Mouse (Mus musculus) neural tube, embryonic 14.5 days (tissue): Measurements from ENCODE around the gene Mblac2. TPM values are rescaled to one million over a fixed set of nuclear protein-coding genes. Genes with fewer than 3 reads are reported as not detected.
A peak's percentile ranks its signal among the peaks of the same experiment; 100 is the strongest.

Source experiments
- ATAC-seq: fragments of 200-750 bp; cut with Nextera tagmentation; 2 replicates; pipeline ENCODE4 v1.8.0; 2017; ENCODE audit warnings: low read depth, mild to moderate bottlenecking, moderate TSS enrichment, moderate library complexity
- H3K27ac ChIP-seq: fragments of 300-500 bp; sonication (generic); 2 replicates; pipeline ENCODE4 v1.5.1; 2014; ENCODE audit warnings: low read depth, mild to moderate bottlenecking, control low read depth, low read length, moderate library complexity, mixed read lengths
- H3K27me3 ChIP-seq: fragments of 300-500 bp; sonication (generic); 2 replicates; pipeline ENCODE4 v1.6.1; 2014; ENCODE audit warnings: low read length; ENCODE audit not compliant: control insufficient read depth, insufficient read depth
- H3K36me3 ChIP-seq: fragments of 300-500 bp; sonication (generic); 2 replicates; pipeline ENCODE4 v1.6.1; 2014; ENCODE audit warnings: low read length, mixed read lengths; ENCODE audit not compliant: control insufficient read depth, insufficient read depth
- H3K4me1 ChIP-seq: fragments of 300-500 bp; sonication (generic); 2 replicates; pipeline ENCODE4 v1.6.1; 2014; ENCODE audit warnings: low read length; ENCODE audit not compliant: control insufficient read depth, insufficient read depth
- H3K4me2 ChIP-seq: fragments of 300-500 bp; sonication (generic); 2 replicates; pipeline ENCODE4 v1.6.1; 2014; ENCODE audit warnings: mild to moderate bottlenecking, low read depth, low read length, control low read depth
- H3K4me3 ChIP-seq: fragments of 300-500 bp; sonication (generic); 2 replicates; pipeline ENCODE4 v1.5.1; 2014; ENCODE audit warnings: low read depth, low read length, control low read depth, mixed read lengths
- H3K9ac ChIP-seq: fragments of 300-500 bp; sonication (generic); replicated peaks from 2 replicates; pipeline ENCODE4 v1.6.1; 2014; ENCODE audit warnings: low read depth, mild to moderate bottlenecking, control low read depth, low read length, mixed read lengths
- H3K9me3 ChIP-seq: fragments of 300-500 bp; sonication (generic); 2 replicates; pipeline ENCODE4 v1.6.1; 2016; ENCODE audit warnings: low read length; ENCODE audit not compliant: control insufficient read depth
- WGBS: fragments of 180-500 bp; shearing (Covaris S2); extraction: QIAGEN DNeasy Blood & Tissue Kit; methylation state at CpG from one replicate; pipeline ENCODE4 v1.1.7; 2014; 5-methylcytosine and 5-hydroxymethylcytosine counted together
- polyA plus RNA-seq: library from polyadenylated mRNA; unstranded; fragments of >200 nt; fragmentation: Nextera tagmentation; extraction: Ambion mirVana; gene quantifications from 2 replicates; pipeline ENCODE4 v1.2.1, GENCODE M21; 2014

The Mblac2 gene
- polyA plus RNA-seq, 1 experiment from 2014 or later: 58.0 TPM

GRCm38 (mm10) chr13:81783405-81784342, 72.5 kb downstream of the Mblac2 start:
- Histone ChIP-seq H3K27ac (peak overlapping the region; percentile 99), H3K4me3 (peak overlapping the region; percentile 66), H3K9ac (peak overlapping the region; percentile 80), H3K4me2 (peak overlapping the region; percentile 47), H3K27me3 (no peaks in the 10 kb centered on the region), H3K36me3 (peaks cover 3% of the 10 kb centered on the region; the same call in 1 of the 2 replicates), H3K4me1 (peaks cover 15% of the 10 kb centered on the region; the same call in 1 of the 2 replicates), H3K9me3 (no peaks in the 10 kb centered on the region)
- peak; percentile 98 for ATAC-seq
- WGBS: under 1% methylated on average over 60 of the region's 62 CpGs

- no peak overlapping the region for H3K27ac ChIP-seq
- H3K9me3 ChIP-seq: no peaks in the 10 kb centered on the region
- H3K4me3 ChIP-seq: no peak overlapping the region
- H3K4me2 ChIP-seq: peak overlapping the region; percentile 2; the same call in 1 of the 2 replicates
- no peaks in the 10 kb centered on the region for H3K27me3 ChIP-seq
- H3K36me3 ChIP-seq: peaks cover 3% of the 10 kb centered on the region; the same call in 1 of the 2 replicates
- 70% methylated on average over 11 of the region's 11 CpGs for WGBS
- H3K9ac ChIP-seq: peak overlapping the region; percentile 16; the same call in 1 of the 2 replicates
- ATAC-seq: no peak
- peaks cover 15% of the 10 kb centered on the region; the same call in 1 of the 2 replicates for H3K4me1 ChIP-seq
Measured at GRCm38 (mm10) chr13:81785766-81786480, 74.8 kb downstream of the Mblac2 start.

- ATAC-seq: no peak
- peaks cover 7% of the 10 kb centered on the region; the same call in 1 of the 2 replicates for H3K36me3 ChIP-seq
Measured at GRCm38 (mm10) chr13:81790160-81790559, 79.0 kb downstream of the Mblac2 start.

GRCm38 (mm10) chr13:81791861-81792260, 80.7 kb downstream of the Mblac2 start:
- Histone ChIP-seq H3K4me2 (no peak overlapping the region), H3K27ac (no peak overlapping the region)

More at GRCm38 (mm10) chr13:81790160-81790559, 79.0 kb downstream of the Mblac2 start:
- no peaks in the 10 kb centered on the region for H3K27me3 ChIP-seq
- H3K4me1 ChIP-seq: 0 out of 2 replicates have a peak, but pooled peaks cover 2% of the 10 kb centered on the region
- no peak overlapping the region for H3K4me2 ChIP-seq
- WGBS: 94% methylated on average over 8 of the region's 8 CpGs
- no peak overlapping the region for H3K4me3 ChIP-seq
- H3K27ac ChIP-seq: no peak overlapping the region
- no peak overlapping the region for H3K9ac ChIP-seq
- H3K9me3 ChIP-seq: no peaks in the 10 kb centered on the region

GRCm38 (mm10) chr13:81793850-81794249, 82.7 kb downstream of the Mblac2 start:
- H3K9me3 ChIP-seq: no peaks in the 10 kb centered on the region
- no peaks in the 10 kb centered on the region for H3K27me3 ChIP-seq
- no peak overlapping the region for H3K27ac ChIP-seq
- H3K36me3 ChIP-seq: peaks cover 3% of the 10 kb centered on the region; the same call in 1 of the 2 replicates
- H3K4me1 ChIP-seq: no peaks in the 10 kb centered on the region
- no peak overlapping the region for H3K4me3 ChIP-seq
- ATAC-seq: no peak
- 58% methylated on average over 1 of the region's 1 CpGs for WGBS
- H3K9ac ChIP-seq: no peak overlapping the region
- H3K4me2 ChIP-seq: no peak overlapping the region

More at GRCm38 (mm10) chr13:81791861-81792260, 80.7 kb downstream of the Mblac2 start:
- 93% methylated on average over 8 of the region's 8 CpGs for WGBS
- ATAC-seq: no peak
- H3K27me3 ChIP-seq: no peaks in the 10 kb centered on the region
- H3K4me1 ChIP-seq: no peaks in the 10 kb centered on the region
- H3K4me3 ChIP-seq: no peak overlapping the region
- H3K9ac ChIP-seq: no peak overlapping the region
- peaks cover 7% of the 10 kb centered on the region; the same call in 1 of the 2 replicates for H3K36me3 ChIP-seq
- no peaks in the 10 kb centered on the region for H3K9me3 ChIP-seq

GRCm38 (mm10) chr13:81801121-81801520, 90.0 kb downstream of the Mblac2 start:
- Histone ChIP-seq H3K27me3 (no peaks in the 10 kb centered on the region), H3K27ac (no peak overlapping the region), H3K9ac (no peak overlapping the region), H3K9me3 (no peaks in the 10 kb centered on the region), H3K4me2 (no peak overlapping the region), H3K4me3 (no peak overlapping the region), H3K4me1 (no peaks in the 10 kb centered on the region), H3K36me3 (no peaks in the 10 kb centered on the region)
- ATAC-seq: no peak
- 43% methylated on average over 3 of the region's 3 CpGs for WGBS

Other genes starting within 250 kb of the Mblac2 start
- 10.3 and 13.5 TPM in 2 replicates for gene Adgrv1, start 78.2 kb upstream of the Mblac2 start, polyA plus RNA-seq
- 23.5 and 26.6 TPM in 2 replicates for gene Lysmd3, start 53.7 kb upstream of the Mblac2 start, polyA plus RNA-seq
- gene Polr3g, start 328 bp upstream of the Mblac2 start, polyA plus RNA-seq: 3.3 and 5.3 TPM in 2 replicates
- 277 and 283 TPM in 2 replicates for gene Cetn3, start 71.7 kb downstream of the Mblac2 start, polyA plus RNA-seq